Comparison of ENCODE assay signal across 8 mouse cellular contexts in the genomic region with DNA sequence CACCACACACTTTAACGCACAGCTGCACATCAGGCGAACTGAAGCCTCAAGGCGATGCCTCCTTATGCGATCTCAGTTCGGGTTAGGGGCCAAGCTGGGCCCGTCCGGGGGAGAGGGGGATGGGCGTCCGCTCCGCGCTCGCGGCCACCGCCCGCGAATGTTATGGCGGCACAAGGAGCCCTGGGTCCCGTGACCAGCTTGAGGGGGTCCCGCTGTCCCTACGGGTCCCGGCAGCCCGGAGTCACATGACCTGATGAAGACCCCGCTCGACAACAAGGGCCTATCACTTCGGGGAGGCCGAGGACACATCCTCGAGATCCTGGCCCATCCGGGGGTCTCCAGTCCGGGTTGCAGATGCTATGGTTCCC. TPM values are rescaled to one million over a fixed set of nuclear protein-coding genes. Genes with fewer than 3 reads are reported as not detected.
DNase-seq lines count a peak whose midpoint lies in the region; ATAC-seq and TF ChIP-seq lines count a peak whose summit lies in the region.

No protein-coding gene starts in this region.

- peak overlapping the region; percentile 84 for H3K4me3 ChIP-seq in heart, embryonic 12.5 days
- peak overlapping the region; percentile 74 for H3K4me3 ChIP-seq in hindbrain, embryonic 12.5 days
- peak overlapping the region; percentile 84 for H3K4me3 ChIP-seq in liver, postnatal 0 days (ENCODE audit: low read depth, low read length)

- H3K9ac ChIP-seq in heart, embryonic 12.5 days: peak overlapping the region; percentile 82
- H3K9ac ChIP-seq in hindbrain, embryonic 12.5 days: peak overlapping the region; percentile 75
- peak overlapping the region; percentile 91 for H3K9ac ChIP-seq in liver, postnatal 0 days (replicated peaks)

- TF ChIP-seq EP300 in liver, postnatal 0 days (IDR thresholded peaks at IDR 0.05; ENCODE audit: low read depth): no peak

- peak overlapping the region; percentile 66 for H3K4me2 ChIP-seq in heart, embryonic 12.5 days
- H3K4me2 ChIP-seq in hindbrain, embryonic 12.5 days (replicated peaks): peak overlapping the region; percentile 81
- H3K4me2 ChIP-seq in liver, postnatal 0 days (ENCODE audit: low read depth, low read length): peak overlapping the region; percentile 94

- H3K4me1 ChIP-seq in heart, embryonic 12.5 days (replicated peaks): peaks cover 25% of the 10 kb centered on the region
- H3K4me1 ChIP-seq in hindbrain, embryonic 12.5 days: peaks cover 7% of the 10 kb centered on the region
- H3K4me1 ChIP-seq in liver, postnatal 0 days (ENCODE audit: insufficient read depth): peaks cover 6% of the 10 kb centered on the region

- no peak for DNase-seq in heart, adult 18-20 months
- peak; percentile 15 for DNase-seq in brain, adult 2 months (ENCODE audit: low read depth, low spot score)
- no peak for DNase-seq in liver, postnatal 0 days
- peak; percentile 18 for DNase-seq in skeletal muscle tissue, adult 2 months (ENCODE audit: low read depth, low spot score)
- no peak for DNase-seq in cerebellum, postnatal 14 days

- WGBS in heart, embryonic 12.5 days: 0% methylated on average over 29 of the region's 29 CpGs
- WGBS in hindbrain, embryonic 12.5 days: under 1% methylated on average over 29 of the region's 29 CpGs
- under 1% methylated on average over 29 of the region's 29 CpGs for WGBS in liver, postnatal 0 days (ENCODE audit: insufficient replicate concordance)

- peak overlapping the region; percentile 61; the same call in 1 of the 2 replicates for H3K27ac ChIP-seq in heart, embryonic 12.5 days (ENCODE audit: poor library complexity, severe bottlenecking)
- peak overlapping the region; percentile 66; the same call in 1 of the 2 replicates for H3K27ac ChIP-seq in hindbrain, embryonic 12.5 days
- peak overlapping the region; percentile 88 for H3K27ac ChIP-seq in liver, postnatal 0 days (ENCODE audit: low read depth)

- peak; percentile 76 for ATAC-seq in heart, embryonic 12.5 days (ENCODE audit: insufficient number of reproducible peaks, low FRiP score)
- ATAC-seq in CD4-positive, CD25-positive, alpha-beta regulatory T cell, adult 4 months: peak; percentile 39
- ATAC-seq in hindbrain, embryonic 12.5 days (ENCODE audit: low FRiP score): peak; percentile 89
- peak; percentile 37 for ATAC-seq in liver, postnatal 0 days

- H3K9me3 ChIP-seq in heart, embryonic 12.5 days (replicated peaks): no peaks in the 10 kb centered on the region
- H3K9me3 ChIP-seq in hindbrain, embryonic 12.5 days (replicated peaks): no peaks in the 10 kb centered on the region
- H3K9me3 ChIP-seq in liver, postnatal 0 days (ENCODE audit: low read length): no peaks in the 10 kb centered on the region

- TF ChIP-seq CTCF in liver, postnatal 0 days (IDR thresholded peaks at IDR 0.05; ENCODE audit: low read depth): no peak

- peaks cover 30% of the 10 kb centered on the region for H3K36me3 ChIP-seq in heart, embryonic 12.5 days
- peaks cover 31% of the 10 kb centered on the region for H3K36me3 ChIP-seq in hindbrain, embryonic 12.5 days
- H3K36me3 ChIP-seq in liver, postnatal 0 days (replicated peaks; ENCODE audit: insufficient read depth, low read length): peaks cover 29% of the 10 kb centered on the region

- H3K27me3 ChIP-seq in heart, embryonic 12.5 days (replicated peaks): no peaks in the 10 kb centered on the region
- H3K27me3 ChIP-seq in hindbrain, embryonic 12.5 days: no peaks in the 10 kb centered on the region
- no peaks in the 10 kb centered on the region for H3K27me3 ChIP-seq in liver, postnatal 0 days (ENCODE audit: insufficient read depth, low read length)

RNA-seq across cellular contexts. Expression of gene Ctsl, which starts 0.9 kb away (rescaled TPM):
- 266 and 280 TPM in 2 replicates for polyA plus RNA-seq in heart, embryonic 12.5 days (2016; fragmentation: Nextera tagmentation; extraction: Ambion mirVana)
- total RNA-seq in heart, adult 18-20 months (2021): 100 to 1,000 TPM; 218 to 254 TPM
- 1 to 10 TPM; 5.3 to 7.2 TPM for polyA plus RNA-seq in CD4-positive, CD25-positive, alpha-beta regulatory T cell, adult 4 months (2017; shearing (Covaris generic))
- 111 and 124 TPM in 2 replicates for polyA plus RNA-seq in hindbrain, embryonic 12.5 days (2016; fragmentation: Nextera tagmentation; extraction: Ambion mirVana)
- 1,130 and 1,294 TPM in 2 replicates for polyA plus RNA-seq in liver, postnatal 0 days (2015; fragmentation: Nextera tagmentation; extraction: Ambion mirVana)

RNA-seq across cellular contexts. Expression of gene Aaed1, which starts 57.3 kb away (rescaled TPM):
- polyA plus RNA-seq in heart, embryonic 12.5 days (2016; fragmentation: Nextera tagmentation; extraction: Ambion mirVana): 89.0 and 93.6 TPM in 2 replicates
- total RNA-seq in heart, adult 18-20 months (2021): 10 to 100 TPM; 57.7 to 58.6 TPM
- 10 to 100 TPM in 1 of 2 experiments, 1 to 10 TPM in 1; 9.9 to 13.1 TPM for polyA plus RNA-seq in CD4-positive, CD25-positive, alpha-beta regulatory T cell, adult 4 months (2017; shearing (Covaris generic))
- polyA plus RNA-seq in hindbrain, embryonic 12.5 days (2016; fragmentation: Nextera tagmentation; extraction: Ambion mirVana): 21.0 and 25.9 TPM in 2 replicates
- 37.8 and 39.3 TPM in 2 replicates for polyA plus RNA-seq in liver, postnatal 0 days (2015; fragmentation: Nextera tagmentation; extraction: Ambion mirVana)

Comparison
In these comparisons a context has a peak if more than half of its experiments do, and no peak if none do; other contexts are left out.
1. ATAC-seq: peak in every context shown above with its lines; median percentile 89 in hindbrain, embryonic 12.5 days; 76 in heart, embryonic 12.5 days; 39 in CD4-positive, CD25-positive, alpha-beta regulatory T cell, adult 4 months; 37 in liver, postnatal 0 days.
2. DNase-seq: peak in brain, adult 2 months (single experiment) and skeletal muscle tissue, adult 2 months (single experiment); none in heart, adult 18-20 months (0 of 2), liver, postnatal 0 days (single experiment) and cerebellum, postnatal 14 days (0 of 2).
3. RNA of gene Ctsl, which starts 0.9 kb away (polyA plus RNA-seq): 1,130 to 1,294 TPM in liver, postnatal 0 days, 266 to 280 TPM in heart, embryonic 12.5 days and 111 to 124 TPM in hindbrain, embryonic 12.5 days; 5.3 to 7.2 TPM in CD4-positive, CD25-positive, alpha-beta regulatory T cell, adult 4 months; every median in the first group is over 10 times any median in the second.
4. Peak in every context shown above with its lines, with median percentiles within 50 percentile points of each other: H3K27ac ChIP-seq, H3K4me2 ChIP-seq, H3K4me3 ChIP-seq and H3K9ac ChIP-seq.